Mouse (Mus musculus) midbrain, embryonic 14.5 days (tissue): ENCODE results near the gene 4930562C15Rik. TPM values are rescaled to one million over a fixed set of nuclear protein-coding genes. Genes with fewer than 3 reads are reported as not detected.

Experiments used
- ATAC-seq: fragments of 200-750 bp; cut with Nextera tagmentation; 2 replicates; pipeline ENCODE4 v1.8.0; 2017; ENCODE audit warnings: moderate number of reproducible peaks, moderate library complexity; ENCODE audit not compliant: low FRiP score, low TSS enrichment
- DNase-seq: peaks from one replicate; pipeline ENCODE4 v3.0.0-alpha.2; 2015
- H3K27ac ChIP-seq: fragments of 300-500 bp; sonication (generic); replicated peaks from 2 replicates; pipeline ENCODE4 v1.5.1; 2014; ENCODE audit warnings: mild to moderate bottlenecking, low read depth, low read length, moderate library complexity
- H3K27me3 ChIP-seq: fragments of 300-500 bp; sonication (generic); 2 replicates; pipeline ENCODE4 v1.6.1; 2014; ENCODE audit warnings: low read length, control low read depth, mixed read lengths; ENCODE audit not compliant: control insufficient read depth, insufficient read depth
- H3K36me3 ChIP-seq: fragments of 300-500 bp; sonication (generic); 2 replicates; pipeline ENCODE4 v1.6.1; 2014; ENCODE audit warnings: low read length, control low read depth; ENCODE audit not compliant: control insufficient read depth, insufficient read depth
- H3K4me1 ChIP-seq: fragments of 300-500 bp; sonication (generic); 2 replicates; pipeline ENCODE4 v1.6.1; 2014; ENCODE audit warnings: mild to moderate bottlenecking, antibody characterized with exemption, low read length, control low read depth; ENCODE audit not compliant: control insufficient read depth, insufficient read depth
- H3K4me2 ChIP-seq: fragments of 300-500 bp; sonication (generic); 2 replicates; pipeline ENCODE4 v1.6.1; 2014; ENCODE audit warnings: mild to moderate bottlenecking, low read length, moderate library complexity
- H3K4me3 ChIP-seq: fragments of 300-500 bp; sonication (generic); replicated peaks from 2 replicates; pipeline ENCODE4 v1.5.1; 2014; ENCODE audit warnings: low read depth, low read length
- H3K9ac ChIP-seq: fragments of 300-500 bp; sonication (generic); replicated peaks from 2 replicates; pipeline ENCODE4 v1.6.1; 2014; ENCODE audit warnings: mild to moderate bottlenecking, low read length, moderate library complexity
- H3K9me3 ChIP-seq: fragments of 300-500 bp; sonication (generic); 2 replicates; pipeline ENCODE4 v1.6.1; 2016; ENCODE audit warnings: low read length, control low read depth, mixed read lengths; ENCODE audit not compliant: control insufficient read depth
- WGBS: fragments of 180-500 bp; shearing (Covaris S2); extraction: QIAGEN DNeasy Blood & Tissue Kit; methylation state at CpG from one replicate; pipeline ENCODE4 v1.1.7; 2014; 5-methylcytosine and 5-hydroxymethylcytosine counted together
- polyA plus RNA-seq: library from polyadenylated mRNA; unstranded; fragments of >200 nt; fragmentation: Nextera tagmentation; extraction: Ambion mirVana; gene quantifications from 2 replicates; pipeline ENCODE4 v1.2.1, GENCODE M21; 2014

Gene 4930562C15Rik
- polyA plus RNA-seq, 1 experiment from 2014 or later = 0.42 TPM

GRCm38 (mm10) chr16:4827639-4828038 lies 7.6 kb upstream of the 4930562C15Rik start:
- WGBS = 93% methylated on average over 5 of the region's 5 CpGs
- no peak for ATAC-seq

GRCm38 (mm10) chr16:4829271-4829900 lies 5.8 kb upstream of the 4930562C15Rik start:
- no peak for ATAC-seq
- WGBS = 89% methylated on average over 6 of the region's 6 CpGs

More at GRCm38 (mm10) chr16:4827639-4828038, 7.6 kb upstream of the 4930562C15Rik start:
- no peak for DNase-seq
- Histone ChIP-seq H3K27me3 (no peaks in the 10 kb centered on the region), H3K36me3 (no peaks in the 10 kb centered on the region), H3K9ac (no peak overlapping the region), H3K27ac (no peak overlapping the region), H3K4me1 (no peaks in the 10 kb centered on the region), H3K4me3 (no peak overlapping the region), H3K9me3 (no peaks in the 10 kb centered on the region), H3K4me2 (no peak overlapping the region)

GRCm38 (mm10) chr16:4831650-4832419 lies 3.4 kb upstream of the 4930562C15Rik start:
- 74% methylated on average over 15 of the region's 15 CpGs for WGBS
- H3K4me3 ChIP-seq = no peak overlapping the region
- H3K9ac ChIP-seq = no peak overlapping the region
- H3K4me2 ChIP-seq = no peak overlapping the region
- H3K27ac ChIP-seq = no peak overlapping the region
- ATAC-seq (no peak), DNase-seq (no peak)
- no peaks in the 10 kb centered on the region for H3K27me3 ChIP-seq
- no peaks in the 10 kb centered on the region for H3K4me1 ChIP-seq
- no peaks in the 10 kb centered on the region for H3K36me3 ChIP-seq
- no peaks in the 10 kb centered on the region for H3K9me3 ChIP-seq

More at GRCm38 (mm10) chr16:4829271-4829900, 5.8 kb upstream of the 4930562C15Rik start:
- no peak overlapping the region for H3K27ac ChIP-seq
- DNase-seq = no peak
- no peak overlapping the region for H3K4me2 ChIP-seq
- no peaks in the 10 kb centered on the region for H3K36me3 ChIP-seq
- no peak overlapping the region for H3K4me3 ChIP-seq
- no peaks in the 10 kb centered on the region for H3K27me3 ChIP-seq
- H3K4me1 ChIP-seq = no peaks in the 10 kb centered on the region
- no peaks in the 10 kb centered on the region for H3K9me3 ChIP-seq
- no peak overlapping the region for H3K9ac ChIP-seq

DNA sequence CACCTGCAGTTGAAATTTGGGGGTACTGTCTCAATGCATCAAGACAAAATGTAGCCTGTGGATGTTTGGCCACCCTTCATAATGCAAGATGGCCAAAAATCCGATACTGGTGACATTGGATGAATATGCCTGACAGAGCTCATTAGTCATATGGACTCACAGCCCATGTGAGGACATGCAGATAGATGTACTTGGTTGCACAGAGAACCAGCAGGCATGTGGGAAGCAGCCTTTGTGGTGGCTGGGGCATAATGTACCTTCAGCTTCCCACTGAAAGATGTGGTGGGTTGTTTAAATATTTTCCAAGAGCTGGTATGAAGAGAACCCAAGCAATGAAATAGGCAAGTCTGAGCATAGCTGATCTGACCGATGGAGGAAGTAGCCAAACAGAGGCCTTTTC lies 1.4 kb upstream of the 4930562C15Rik start:
- DNase-seq (no peak), ATAC-seq (no peak)
- WGBS = 76% methylated on average over 2 of the region's 2 CpGs
- Histone ChIP-seq H3K4me2 (no peak overlapping the region), H3K27me3 (no peaks in the 10 kb centered on the region), H3K4me1 (no peaks in the 10 kb centered on the region), H3K9ac (no peak overlapping the region), H3K4me3 (no peak overlapping the region), H3K36me3 (no peaks in the 10 kb centered on the region), H3K9me3 (no peaks in the 10 kb centered on the region), H3K27ac (no peak overlapping the region)

DNA sequence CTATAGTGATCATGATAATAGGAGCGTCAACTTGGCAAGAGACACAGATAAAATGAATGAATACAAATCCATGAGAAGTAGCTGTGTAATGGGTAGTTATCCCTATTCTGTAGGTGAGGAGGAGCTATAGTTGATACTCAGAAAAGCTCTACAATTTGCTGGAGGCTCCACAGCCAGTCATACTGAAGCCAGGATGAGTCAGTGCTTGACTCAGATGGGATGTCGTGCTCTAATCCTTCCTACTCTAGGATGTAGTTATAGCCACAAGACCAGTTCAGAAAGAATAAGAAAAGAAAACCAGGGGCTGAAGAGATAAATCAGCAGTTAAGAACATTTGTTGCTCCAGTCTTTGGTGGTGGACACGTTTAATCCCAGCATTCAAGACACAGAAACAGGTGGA lies 2.4 kb downstream of the 4930562C15Rik start:
- 77% methylated on average over 3 of the region's 3 CpGs for WGBS
- no peak overlapping the region for H3K27ac ChIP-seq

DNA sequence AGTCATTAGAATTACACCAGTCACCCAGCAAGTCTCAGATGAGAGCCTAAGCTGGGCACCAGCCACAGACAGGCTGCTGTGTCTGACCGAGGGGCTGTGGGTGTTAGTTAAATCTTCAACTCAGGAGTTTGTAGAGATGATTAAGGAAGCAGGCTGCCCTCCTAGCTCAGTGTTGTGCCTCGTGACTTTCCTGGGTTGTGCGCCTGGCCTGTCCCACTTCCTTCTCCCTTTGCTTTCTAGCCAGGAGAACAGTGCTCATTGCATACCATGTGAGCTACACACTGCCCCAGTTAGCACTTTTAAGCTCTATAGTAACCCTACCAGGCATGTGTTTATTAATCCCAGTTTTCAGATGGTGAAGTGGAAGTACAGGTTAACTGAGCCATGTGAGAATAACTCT lies 4.3 kb downstream of the 4930562C15Rik start:
- Histone ChIP-seq H3K36me3 (no peaks in the 10 kb centered on the region), H3K9me3 (no peaks in the 10 kb centered on the region), H3K9ac (no peak overlapping the region), H3K27ac (no peak overlapping the region), H3K4me3 (no peak overlapping the region), H3K4me1 (no peaks in the 10 kb centered on the region), H3K27me3 (no peaks in the 10 kb centered on the region), H3K4me2 (no peak overlapping the region)
- DNase-seq (no peak), ATAC-seq (no peak)
- WGBS = 83% methylated on average over 3 of the region's 3 CpGs

More for the DNA sequence above, 2.4 kb downstream of the 4930562C15Rik start:
- no peaks in the 10 kb centered on the region for H3K4me1 ChIP-seq
- no peaks in the 10 kb centered on the region for H3K9me3 ChIP-seq
- H3K4me2 ChIP-seq = no peak overlapping the region
- no peaks in the 10 kb centered on the region for H3K27me3 ChIP-seq
- no peak overlapping the region for H3K4me3 ChIP-seq
- H3K9ac ChIP-seq = no peak overlapping the region
- ATAC-seq = no peak
- no peaks in the 10 kb centered on the region for H3K36me3 ChIP-seq
- no peak for DNase-seq

GRCm38 (mm10) chr16:4840231-4840630 lies 5.0 kb downstream of the 4930562C15Rik start:
- ATAC-seq (no peak), DNase-seq (no peak)
- 82% methylated on average over 8 of the region's 8 CpGs for WGBS
- Histone ChIP-seq H3K9ac (no peak overlapping the region), H3K36me3 (no peaks in the 10 kb centered on the region), H3K4me2 (no peak overlapping the region), H3K27me3 (no peaks in the 10 kb centered on the region), H3K27ac (no peak overlapping the region), H3K9me3 (no peaks in the 10 kb centered on the region), H3K4me3 (no peak overlapping the region), H3K4me1 (no peaks in the 10 kb centered on the region)

DNA sequence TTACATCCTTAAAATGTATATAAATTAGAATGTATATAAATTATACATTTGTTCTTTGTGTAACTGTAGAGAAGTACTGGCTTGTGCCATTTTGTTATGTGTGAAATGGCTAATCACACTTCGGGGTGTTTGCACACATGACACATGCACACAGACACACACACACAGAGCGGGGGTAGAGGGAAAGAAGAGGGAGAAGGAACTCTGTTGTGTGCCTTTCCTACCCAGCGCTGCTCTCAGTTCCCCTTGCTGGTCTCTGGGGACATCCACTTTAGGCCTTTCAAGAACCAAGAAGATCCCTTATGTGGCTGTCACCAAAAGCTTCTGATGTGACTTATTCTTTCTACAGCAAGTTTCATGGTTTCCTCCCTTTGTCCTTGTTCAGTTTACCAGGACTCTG lies 11.8 kb downstream of the 4930562C15Rik start:
- no peak overlapping the region for H3K4me2 ChIP-seq
- H3K36me3 ChIP-seq = no peaks in the 10 kb centered on the region
- H3K4me3 ChIP-seq = no peak overlapping the region
- H3K27me3 ChIP-seq = no peaks in the 10 kb centered on the region
- ATAC-seq = no peak
- no peak overlapping the region for H3K27ac ChIP-seq
- no peak for DNase-seq
- H3K9me3 ChIP-seq = no peaks in the 10 kb centered on the region
- no peaks in the 10 kb centered on the region for H3K4me1 ChIP-seq
- 84% methylated on average over 3 of the region's 3 CpGs for WGBS
- H3K9ac ChIP-seq = no peak overlapping the region

DNA sequence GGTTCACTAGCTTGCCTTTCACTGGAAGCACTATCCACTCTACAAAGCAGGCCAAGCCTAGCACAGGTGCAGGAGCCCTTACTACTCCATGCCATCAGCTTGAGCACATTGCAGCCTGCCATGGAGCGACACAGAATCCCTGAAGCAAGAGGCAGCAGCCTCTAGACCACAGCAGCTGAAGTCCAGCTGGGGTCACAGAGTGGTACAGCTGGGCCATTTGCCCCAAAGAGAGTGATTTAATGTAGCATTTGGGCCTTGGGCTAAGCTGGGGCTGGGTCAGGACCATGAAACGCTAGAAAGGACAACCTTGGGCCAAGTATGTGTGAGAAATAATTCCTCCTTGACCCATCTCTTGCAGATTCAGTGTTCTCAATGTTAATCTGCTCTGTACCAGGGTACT lies 12.9 kb downstream of the 4930562C15Rik start:
- no peaks in the 10 kb centered on the region for H3K4me1 ChIP-seq
- H3K27ac ChIP-seq = no peak overlapping the region
- H3K27me3 ChIP-seq = no peaks in the 10 kb centered on the region
- DNase-seq (no peak), ATAC-seq (no peak)
- WGBS = 82% methylated on average over 2 of the region's 2 CpGs
- H3K9ac ChIP-seq = no peak overlapping the region
- no peak overlapping the region for H3K4me2 ChIP-seq
- H3K4me3 ChIP-seq = no peak overlapping the region
- no peaks in the 10 kb centered on the region for H3K36me3 ChIP-seq
- no peaks in the 10 kb centered on the region for H3K9me3 ChIP-seq
